Mouse (Mus musculus): ENCODE data around the gene Rhoh.

- no peak for TF ChIP-seq CTCF (IDR thresholded peaks at IDR 0.05; ENCODE audit: extremely low read depth, insufficient read length, insufficient replicate concordance, low read depth, low read length)
- no peak for TF ChIP-seq POLR2A (IDR thresholded peaks at IDR 0.05; ENCODE audit: low read depth, low read length)
Measured at GRCm38 (mm10) chr5:65910398-65910797, 49.4 kb downstream of the Rhoh start.
